Mouse (Mus musculus): ENCODE data around the gene Asphd2. TPM values are rescaled to one million over a fixed set of nuclear protein-coding genes. Genes with fewer than 3 reads are reported as not detected.

Gene Asphd2
- polyA plus RNA-seq (2014; fragmentation: Nextera tagmentation; extraction: Ambion mirVana), result 18.2 and 20.3 TPM in 2 replicates

DNA sequence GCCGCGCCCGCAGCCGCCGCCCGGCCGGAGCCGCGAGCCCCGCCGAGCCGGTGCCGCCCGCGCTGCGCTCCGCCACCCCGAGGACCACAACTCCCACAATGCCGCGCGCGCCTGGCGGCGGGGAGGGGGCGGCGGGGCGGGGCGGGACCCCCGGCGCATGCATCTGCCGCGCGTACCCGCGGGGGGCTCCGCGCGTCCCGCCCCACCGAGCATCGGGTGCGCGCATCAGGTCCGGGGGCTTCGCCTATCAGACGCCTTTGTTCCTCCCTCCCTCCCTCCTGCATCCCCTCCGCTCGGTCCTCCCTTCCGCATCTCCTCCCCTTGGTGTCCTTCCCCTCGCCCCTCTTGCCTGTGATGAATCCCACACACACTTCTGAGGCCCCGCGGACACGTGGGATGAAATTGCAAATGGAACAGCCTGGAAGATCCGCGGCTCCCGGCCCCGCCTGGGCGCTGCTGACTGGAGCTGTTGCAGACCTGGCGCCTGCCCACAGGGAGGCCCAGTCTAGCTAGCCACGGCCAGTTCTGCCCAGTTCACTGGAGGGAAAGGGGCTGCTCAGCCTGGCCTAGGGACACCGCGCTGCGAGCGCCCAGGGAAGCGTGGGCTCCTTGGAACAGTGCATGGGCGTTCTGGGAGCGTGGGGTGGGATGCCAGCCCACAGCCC, at the start of gene Asphd2:
TSS of gene Asphd2 (minus strand) at position 88 of the 665 bp plus-strand sequence.
- WGBS, result 2% methylated on average over 12 of the region's 67 CpGs

DNA sequence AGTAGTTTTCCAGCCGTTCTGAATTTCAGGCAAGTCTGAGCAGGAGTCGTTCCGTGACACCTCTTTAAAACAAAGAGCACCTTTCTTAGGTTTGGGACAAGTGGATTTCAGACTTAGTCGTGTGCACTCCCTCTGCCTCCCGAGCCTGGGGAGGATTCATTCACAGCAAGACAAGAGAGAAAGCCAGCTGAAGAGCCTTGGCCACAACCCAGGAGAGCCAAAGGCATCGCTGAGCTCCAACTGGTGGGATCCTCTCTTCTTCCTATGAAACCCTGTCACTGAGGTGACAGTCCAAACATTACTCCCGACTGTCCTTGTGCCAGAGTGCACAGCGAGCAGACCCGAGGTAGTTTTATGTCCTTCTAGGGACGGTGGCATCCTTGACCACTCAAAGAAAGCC, 43.9 kb upstream of the Asphd2 start:
- H3K9me3 ChIP-seq (ENCODE audit: control insufficient read depth, low read length), result no peaks in the 10 kb centered on the region
- ATAC-seq (ENCODE audit: low read depth), result no peak
- H3K27ac ChIP-seq (replicated peaks; ENCODE audit: low read depth, low read length), result no peak overlapping the region
- no peaks in the 10 kb centered on the region for H3K4me1 ChIP-seq (ENCODE audit: control insufficient read depth, insufficient read depth, low read length)
- WGBS, result 47% methylated on average over 10 of the region's 10 CpGs
- no peak overlapping the region for H3K4me3 ChIP-seq (ENCODE audit: low read depth, low read length)
- no peak overlapping the region for H3K9ac ChIP-seq (ENCODE audit: low read depth, low read length)
- H3K36me3 ChIP-seq (ENCODE audit: control insufficient read depth, insufficient read depth, low read length), result no peaks in the 10 kb centered on the region
- H3K27me3 ChIP-seq (replicated peaks; ENCODE audit: control insufficient read depth, insufficient read depth, low read length), result peaks cover 3% of the 10 kb centered on the region; the same call in 1 of the 2 replicates
- no peak for DNase-seq (ENCODE audit: low spot score)
- no peak overlapping the region for H3K4me2 ChIP-seq (ENCODE audit: low read depth, low read length)

More for the DNA sequence above, at the start of gene Asphd2:
- Histone ChIP-seq H3K36me3 (ENCODE audit: control insufficient read depth, insufficient read depth, low read length) (0 out of 2 replicates have a peak, but pooled peaks cover 3% of the 10 kb centered on the region), H3K9me3 (ENCODE audit: control insufficient read depth, low read length) (no peaks in the 10 kb centered on the region), H3K27me3 (replicated peaks; ENCODE audit: control insufficient read depth, insufficient read depth, low read length) (peaks cover 22% of the 10 kb centered on the region), H3K27ac (replicated peaks; ENCODE audit: low read depth, low read length) (peak within 1 kb of the TSS; percentile 75), H3K4me2 (ENCODE audit: low read depth, low read length) (peak within 1 kb of the TSS; percentile 80), H3K9ac (ENCODE audit: low read depth, low read length) (peak within 1 kb of the TSS; percentile 69), H3K4me3 (ENCODE audit: low read depth, low read length) (peak within 1 kb of the TSS; percentile 56), H3K4me1 (ENCODE audit: control insufficient read depth, insufficient read depth, low read length) (peaks cover 7% of the 10 kb centered on the region; the same call in 1 of the 2 replicates)
- DNase-seq (ENCODE audit: low spot score) (peak; percentile 93), ATAC-seq (ENCODE audit: low read depth) (peak; percentile 89)

DNA sequence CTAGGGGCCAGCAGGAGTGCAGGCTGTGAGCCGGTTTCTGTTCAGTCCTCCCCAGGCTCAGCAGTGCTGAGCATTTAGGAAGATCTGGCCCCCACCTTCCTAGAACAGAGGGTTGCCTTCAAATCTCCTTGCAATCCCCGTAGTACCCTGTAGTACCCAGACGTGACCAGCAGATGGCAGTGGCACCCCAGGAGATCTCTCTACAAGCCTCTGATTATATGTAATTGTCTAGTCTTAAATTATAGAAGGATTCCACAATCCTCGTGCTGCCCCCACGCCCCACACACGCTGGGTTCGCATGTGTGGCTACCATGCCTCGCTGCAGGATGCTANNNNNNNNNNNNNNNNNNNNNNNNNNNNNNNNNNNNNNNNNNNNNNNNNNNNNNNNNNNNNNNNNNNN, 38.3 kb upstream of the Asphd2 start:
- no peaks in the 10 kb centered on the region for H3K9me3 ChIP-seq (ENCODE audit: control insufficient read depth, low read length)
- H3K36me3 ChIP-seq (ENCODE audit: control insufficient read depth, insufficient read depth, low read length), result no peaks in the 10 kb centered on the region
- 2% methylated on average over 8 of the region's 8 CpGs for WGBS
- peaks cover 18% of the 10 kb centered on the region; the same call in 1 of the 2 replicates for H3K27me3 ChIP-seq (replicated peaks; ENCODE audit: control insufficient read depth, insufficient read depth, low read length)
- DNase-seq (ENCODE audit: low spot score) (peak; percentile 31), ATAC-seq (ENCODE audit: low read depth) (0 out of 2 replicates have a peak, but pooled peaks have one; percentile 23)
- no peak overlapping the region for H3K4me2 ChIP-seq (ENCODE audit: low read depth, low read length)
- no peak overlapping the region for H3K4me3 ChIP-seq (ENCODE audit: low read depth, low read length)
- no peak overlapping the region for H3K27ac ChIP-seq (replicated peaks; ENCODE audit: low read depth, low read length)
- H3K4me1 ChIP-seq (ENCODE audit: control insufficient read depth, insufficient read depth, low read length), result no peaks in the 10 kb centered on the region
- H3K9ac ChIP-seq (ENCODE audit: low read depth, low read length), result no peak overlapping the region

DNA sequence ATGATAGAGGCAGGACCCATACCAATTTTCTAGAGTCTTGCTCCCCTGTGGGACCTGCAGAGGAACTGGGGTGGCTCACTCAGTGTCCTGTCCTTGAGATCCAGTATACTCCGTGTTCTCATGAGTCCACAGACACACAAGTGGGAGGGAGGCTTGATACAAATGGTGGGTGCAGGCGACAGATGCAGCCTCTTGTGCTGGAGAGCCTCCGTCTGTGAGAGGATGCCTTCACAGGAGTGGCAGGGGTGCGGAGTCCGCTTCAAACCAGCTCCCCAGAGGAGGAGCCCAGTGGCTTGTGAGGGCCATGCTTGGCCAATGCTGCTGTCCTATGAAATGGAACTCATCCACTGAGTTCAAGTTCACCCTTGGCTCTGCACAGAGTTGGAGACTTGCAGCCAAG, 37.4 kb upstream of the Asphd2 start:
- H3K4me3 ChIP-seq (ENCODE audit: low read depth, low read length), result no peak overlapping the region
- H3K27ac ChIP-seq (replicated peaks; ENCODE audit: low read depth, low read length), result no peak overlapping the region
- H3K9me3 ChIP-seq (ENCODE audit: control insufficient read depth, low read length), result no peaks in the 10 kb centered on the region
- no peak overlapping the region for H3K4me2 ChIP-seq (ENCODE audit: low read depth, low read length)
- no peaks in the 10 kb centered on the region for H3K36me3 ChIP-seq (ENCODE audit: control insufficient read depth, insufficient read depth, low read length)
- ATAC-seq (ENCODE audit: low read depth), result no peak
- H3K4me1 ChIP-seq (ENCODE audit: control insufficient read depth, insufficient read depth, low read length), result no peaks in the 10 kb centered on the region
- 62% methylated on average over 5 of the region's 5 CpGs for WGBS
- DNase-seq (ENCODE audit: low spot score), result no peak
- no peak overlapping the region for H3K9ac ChIP-seq (ENCODE audit: low read depth, low read length)
- peaks cover 15% of the 10 kb centered on the region; the same call in 1 of the 2 replicates for H3K27me3 ChIP-seq (replicated peaks; ENCODE audit: control insufficient read depth, insufficient read depth, low read length)

DNA sequence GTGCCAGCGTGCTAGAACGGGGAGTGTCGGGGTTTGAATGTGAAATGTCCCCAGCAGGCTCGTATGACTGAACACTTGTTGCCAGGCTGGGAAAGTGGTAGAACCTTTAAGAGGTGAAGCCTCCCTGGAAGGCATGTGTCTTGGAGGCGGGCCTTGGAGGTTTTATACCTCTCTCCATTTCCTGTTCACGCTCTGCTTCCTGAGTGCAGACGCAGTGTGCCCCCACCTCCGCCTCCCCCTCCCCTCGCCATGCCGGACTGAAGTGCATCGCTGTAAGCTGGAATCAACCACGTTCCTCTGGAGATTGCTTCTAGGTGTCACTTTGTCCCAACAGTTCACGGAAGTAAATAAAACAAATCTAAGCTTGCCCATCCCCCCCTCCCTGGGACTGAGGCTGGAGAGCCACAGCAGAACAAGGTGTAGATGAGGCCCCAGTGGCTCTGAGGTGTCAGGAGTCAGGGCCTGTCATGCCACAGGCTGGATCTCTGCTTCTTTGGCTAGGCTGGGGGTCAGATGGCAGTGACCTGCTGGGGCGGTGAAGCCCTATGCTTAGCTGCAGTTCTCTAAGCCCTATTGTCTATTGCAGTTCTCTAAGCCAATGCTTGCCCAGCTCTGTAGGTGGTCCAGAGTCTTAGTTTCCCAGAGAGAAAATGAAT, 36.6 kb upstream of the Asphd2 start:
- ATAC-seq (ENCODE audit: low read depth) (no peak), DNase-seq (ENCODE audit: low spot score) (no peak)
- H3K9me3 ChIP-seq (ENCODE audit: control insufficient read depth, low read length), result no peaks in the 10 kb centered on the region
- peak overlapping the region; percentile 21; the same call in 1 of the 2 replicates for H3K9ac ChIP-seq (ENCODE audit: low read depth, low read length)
- peaks cover 15% of the 10 kb centered on the region; the same call in 1 of the 2 replicates for H3K27me3 ChIP-seq (replicated peaks; ENCODE audit: control insufficient read depth, insufficient read depth, low read length)
- whole genome bisulfite sequencing, result 12% methylated on average over 13 of the region's 14 CpGs
- H3K36me3 ChIP-seq (ENCODE audit: control insufficient read depth, insufficient read depth, low read length), result no peaks in the 10 kb centered on the region
- no peak overlapping the region for H3K4me3 ChIP-seq (ENCODE audit: low read depth, low read length)
- H3K27ac ChIP-seq (replicated peaks; ENCODE audit: low read depth, low read length), result no peak overlapping the region
- 0 out of 2 replicates have a peak overlapping the region, but pooled peaks have one; percentile 2 for H3K4me2 ChIP-seq (ENCODE audit: low read depth, low read length)
- H3K4me1 ChIP-seq (ENCODE audit: control insufficient read depth, insufficient read depth, low read length), result no peaks in the 10 kb centered on the region

DNA sequence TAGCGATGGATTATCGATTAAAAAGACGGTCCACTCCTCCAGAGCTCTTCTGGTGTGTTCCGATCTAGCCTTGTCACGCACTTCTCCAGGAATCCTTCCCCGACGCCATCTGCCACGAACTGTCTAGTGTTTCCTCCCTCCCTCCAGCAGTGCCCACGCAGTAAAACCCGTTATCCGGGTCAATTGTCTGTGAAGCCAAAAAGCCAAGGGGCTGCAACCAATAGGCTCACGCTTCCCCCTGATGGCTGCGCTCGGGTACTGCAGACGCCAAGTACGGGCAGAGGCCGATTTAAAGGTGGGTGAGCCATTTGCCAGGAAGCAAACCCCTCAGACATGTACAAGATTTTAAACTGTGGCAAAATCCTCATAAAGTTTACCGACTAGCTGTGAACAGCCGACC, 34.3 kb upstream of the Asphd2 start:
- Histone ChIP-seq H3K4me2 (ENCODE audit: low read depth, low read length) (peak overlapping the region; percentile 41), H3K9ac (ENCODE audit: low read depth, low read length) (no peak overlapping the region), H3K4me1 (ENCODE audit: control insufficient read depth, insufficient read depth, low read length) (no peaks in the 10 kb centered on the region), H3K27ac (replicated peaks; ENCODE audit: low read depth, low read length) (no peak overlapping the region), H3K9me3 (ENCODE audit: control insufficient read depth, low read length) (no peaks in the 10 kb centered on the region), H3K4me3 (ENCODE audit: low read depth, low read length) (no peak overlapping the region), H3K36me3 (ENCODE audit: control insufficient read depth, insufficient read depth, low read length) (no peaks in the 10 kb centered on the region), H3K27me3 (replicated peaks; ENCODE audit: control insufficient read depth, insufficient read depth, low read length) (peaks cover 17% of the 10 kb centered on the region; the same call in 1 of the 2 replicates)
- 11% methylated on average over 19 of the region's 19 CpGs for WGBS
- ATAC-seq (ENCODE audit: low read depth) (no peak), DNase-seq (ENCODE audit: low spot score) (peak; percentile 78)

DNA sequence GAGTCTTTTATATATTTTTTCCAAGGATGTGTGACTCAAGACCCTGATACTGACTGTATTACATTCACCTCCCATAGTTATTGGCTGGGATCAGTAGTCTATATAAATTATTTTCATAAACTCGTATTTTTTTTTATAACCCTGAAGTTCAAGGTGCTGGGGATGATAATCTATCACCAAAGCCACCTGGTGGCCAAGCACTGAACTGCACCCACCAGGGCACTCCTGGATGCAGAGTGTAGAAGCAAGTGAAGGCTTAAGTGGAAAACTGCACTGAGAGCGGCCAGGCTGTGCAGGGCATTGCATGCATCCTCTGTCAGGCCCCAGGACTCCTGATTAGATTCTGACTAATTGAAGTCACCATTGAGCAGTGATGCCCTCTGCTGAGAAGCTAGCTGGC, 32.6 kb upstream of the Asphd2 start:
- ATAC-seq (ENCODE audit: low read depth), result no peak

DNA sequence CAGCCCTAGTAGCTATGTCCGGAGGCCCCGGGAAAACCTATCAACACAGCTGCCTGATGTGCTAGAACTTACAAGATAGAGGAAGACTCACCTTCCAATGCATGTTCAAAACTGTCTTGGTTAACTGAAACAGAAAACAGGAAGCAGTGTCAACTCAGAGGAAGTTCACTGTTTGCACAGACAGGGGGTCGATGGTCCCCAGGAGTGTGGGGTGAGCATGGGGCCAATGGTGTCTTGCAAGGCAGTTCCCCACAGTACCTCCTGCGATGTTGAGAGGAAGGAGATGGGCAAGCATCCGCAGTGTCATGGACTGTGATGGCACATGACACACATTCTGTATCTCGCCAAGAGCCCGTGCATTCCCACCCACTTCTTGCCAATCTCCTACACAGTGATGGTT, 32.0 kb upstream of the Asphd2 start:
- Histone ChIP-seq H3K27me3 (replicated peaks; ENCODE audit: control insufficient read depth, insufficient read depth, low read length) (0 out of 2 replicates have a peak, but pooled peaks cover 8% of the 10 kb centered on the region), H3K27ac (replicated peaks; ENCODE audit: low read depth, low read length) (no peak overlapping the region), H3K4me2 (ENCODE audit: low read depth, low read length) (no peak overlapping the region), H3K36me3 (ENCODE audit: control insufficient read depth, insufficient read depth, low read length) (no peaks in the 10 kb centered on the region), H3K9me3 (ENCODE audit: control insufficient read depth, low read length) (no peaks in the 10 kb centered on the region), H3K9ac (ENCODE audit: low read depth, low read length) (no peak overlapping the region), H3K4me3 (ENCODE audit: low read depth, low read length) (no peak overlapping the region), H3K4me1 (ENCODE audit: control insufficient read depth, insufficient read depth, low read length) (no peaks in the 10 kb centered on the region)
- WGBS, result 75% methylated on average over 7 of the region's 7 CpGs
- no peak for DNase-seq (ENCODE audit: low spot score)
- no peak for ATAC-seq (ENCODE audit: low read depth)

More for the DNA sequence above, 32.6 kb upstream of the Asphd2 start:
- WGBS, result 32% methylated on average over 2 of the region's 2 CpGs
- H3K27me3 ChIP-seq (replicated peaks; ENCODE audit: control insufficient read depth, insufficient read depth, low read length), result peaks cover 14% of the 10 kb centered on the region; the same call in 1 of the 2 replicates
- no peak overlapping the region for H3K4me3 ChIP-seq (ENCODE audit: low read depth, low read length)
- H3K9ac ChIP-seq (ENCODE audit: low read depth, low read length), result no peak overlapping the region
- no peaks in the 10 kb centered on the region for H3K36me3 ChIP-seq (ENCODE audit: control insufficient read depth, insufficient read depth, low read length)
- no peaks in the 10 kb centered on the region for H3K9me3 ChIP-seq (ENCODE audit: control insufficient read depth, low read length)
- H3K27ac ChIP-seq (replicated peaks; ENCODE audit: low read depth, low read length), result no peak overlapping the region
- no peaks in the 10 kb centered on the region for H3K4me1 ChIP-seq (ENCODE audit: control insufficient read depth, insufficient read depth, low read length)
- no peak for DNase-seq (ENCODE audit: low spot score)
- no peak overlapping the region for H3K4me2 ChIP-seq (ENCODE audit: low read depth, low read length)
